Comparison of ENCODE assay signal across 8 mouse cellular contexts in the genomic region with DNA sequence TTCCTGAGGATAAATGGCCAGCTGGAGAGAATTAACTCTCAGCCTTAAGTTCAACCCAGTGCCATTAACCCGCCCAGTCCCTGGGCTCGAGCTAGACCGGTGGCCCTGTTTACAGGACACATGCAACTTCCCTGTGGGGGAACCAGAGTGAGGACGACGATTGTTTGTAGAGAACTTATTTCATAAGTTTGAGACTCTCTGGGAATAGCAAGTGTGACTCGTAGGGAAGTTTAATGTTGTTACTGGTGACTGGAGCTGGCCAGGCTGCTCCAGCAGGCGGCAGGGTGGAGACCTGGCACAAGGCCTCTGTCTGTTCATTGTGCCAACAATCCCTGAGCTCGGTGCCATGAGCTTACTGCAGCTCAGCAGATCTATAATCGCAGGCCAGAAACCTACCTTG.
DNase-seq lines count a peak whose midpoint lies in the region; ATAC-seq and TF ChIP-seq lines count a peak whose summit lies in the region.

No protein-coding gene starts in this region.

- no peak overlapping the region for H3K9ac ChIP-seq in forebrain, embryonic 13.5 days
- H3K9ac ChIP-seq in forebrain, embryonic 11.5 days (ENCODE audit: low read length) = no peak overlapping the region

- peak; percentile 11; the same call in 1 of the 2 replicates for TF ChIP-seq CTCF in testis, adult 2 months (IDR thresholded peaks at IDR 0.05; ENCODE audit: control insufficient read depth, insufficient read depth, insufficient replicate concordance, low read depth, low read length)

- 0 out of 2 replicates have a peak, but pooled peaks have one; percentile 58 for ATAC-seq in forebrain, embryonic 13.5 days
- ATAC-seq in forebrain, embryonic 11.5 days (replicated peaks; ENCODE audit: low FRiP score) = no peak

- H3K4me3 ChIP-seq in forebrain, embryonic 13.5 days = no peak overlapping the region
- no peak overlapping the region for H3K4me3 ChIP-seq in forebrain, embryonic 11.5 days (ENCODE audit: low read depth, low read length)
- H3K4me3 ChIP-seq in testis, adult 2 months (ENCODE audit: control insufficient read depth, low read depth, low read length) = no peak overlapping the region

- H3K4me2 ChIP-seq in forebrain, embryonic 13.5 days = no peak overlapping the region
- no peak overlapping the region for H3K4me2 ChIP-seq in forebrain, embryonic 11.5 days (ENCODE audit: low read depth, low read length, severe bottlenecking)

- WGBS in forebrain, embryonic 13.5 days = 60% methylated on average over 9 of the region's 9 CpGs
- WGBS in forebrain, embryonic 11.5 days = 70% methylated on average over 9 of the region's 9 CpGs

- H3K9me3 ChIP-seq in forebrain, embryonic 13.5 days (replicated peaks) = no peaks in the 10 kb centered on the region
- no peaks in the 10 kb centered on the region for H3K9me3 ChIP-seq in forebrain, embryonic 11.5 days (ENCODE audit: control insufficient read depth, low read length)

- peak overlapping the region; percentile 25; the same call in 1 of the 2 replicates for H3K27ac ChIP-seq in forebrain, embryonic 13.5 days
- no peak overlapping the region for H3K27ac ChIP-seq in forebrain, embryonic 11.5 days (ENCODE audit: low read depth, low read length)
- no peak overlapping the region for H3K27ac ChIP-seq in testis, adult 2 months (ENCODE audit: control insufficient read depth, insufficient read depth, low read depth, low read length)

- TF ChIP-seq POLR2A in testis, adult 2 months (IDR thresholded peaks at IDR 0.05; ENCODE audit: control insufficient read depth, low read depth, low read length) = no peak

- DNase-seq in forebrain, embryonic 11.5 days (ENCODE audit: low spot score) = no peak
- DNase-seq in testis, postnatal 14 days (ENCODE audit: low spot score) = no peak
- DNase-seq in heart, adult 8-10 months (ENCODE audit: low spot score) = peak; percentile 14
- DNase-seq in layer of hippocampus, postnatal 10 days (ENCODE audit: low spot score in 2 of 2) = peak; percentile 58 to 65
- DNase-seq in thymus, postnatal 14 days = no peak
- DNase-seq in thymus, postnatal 25 days = no peak

- peaks cover 18% of the 10 kb centered on the region for H3K4me1 ChIP-seq in forebrain, embryonic 13.5 days
- H3K4me1 ChIP-seq in forebrain, embryonic 11.5 days (replicated peaks; ENCODE audit: control insufficient read depth, insufficient read depth, low read length) = no peaks in the 10 kb centered on the region
- no peaks in the 10 kb centered on the region for H3K4me1 ChIP-seq in testis, adult 2 months (ENCODE audit: control insufficient read depth, insufficient read depth, low read length)

- H3K36me3 ChIP-seq in forebrain, embryonic 13.5 days (ENCODE audit: poor library complexity, severe bottlenecking) = no peaks in the 10 kb centered on the region
- H3K36me3 ChIP-seq in forebrain, embryonic 11.5 days (ENCODE audit: control insufficient read depth, insufficient read depth, low read length) = no peaks in the 10 kb centered on the region
- no peaks in the 10 kb centered on the region for H3K36me3 ChIP-seq in testis, adult 2 months (ENCODE audit: control insufficient read depth, insufficient read depth, low read length)

- no peaks in the 10 kb centered on the region for H3K27me3 ChIP-seq in forebrain, embryonic 13.5 days
- H3K27me3 ChIP-seq in forebrain, embryonic 11.5 days (ENCODE audit: control insufficient read depth, insufficient read depth, low read length) = no peaks in the 10 kb centered on the region
- no peaks in the 10 kb centered on the region for H3K27me3 ChIP-seq in testis, adult 2 months (ENCODE audit: control insufficient read depth, insufficient read depth, low read length)

Comparison
In these comparisons a context has a peak if more than half of its experiments do, and no peak if none do; other contexts are left out.
1. DNase-seq: peak in heart, adult 8-10 months (single experiment) and layer of hippocampus, postnatal 10 days (2 of 2); none in forebrain, embryonic 11.5 days (single experiment), testis, postnatal 14 days (single experiment), thymus, postnatal 14 days (single experiment) and thymus, postnatal 25 days (single experiment).